13 mouse cellular contexts compared by ENCODE assay signal in genomic region chr6:37415505-37415904, GRCm38 (mm10). TPM values are rescaled to one million over a fixed set of nuclear protein-coding genes. Genes with fewer than 3 reads are reported as not detected.
DNase-seq lines count a peak whose midpoint lies in the region; ATAC-seq and TF ChIP-seq lines count a peak whose summit lies in the region.
"Had no signal": no experiment of that assay in that cellular context is flagged by ENCODE, and none has a peak within 500 bp of the region (broad histone marks: within the 10 kb centered on the region; RNA-seq: fewer than 3 reads in every experiment).

No protein-coding gene starts in this region.

- intact Hi-C loops in heart, postnatal 10 days (cut with DNase I), result no loop called here

- no peak for TF ChIP-seq CTCF in intestine, postnatal 0 days (IDR thresholded peaks at IDR 0.05; ENCODE audit: low read depth)

- H3K4me1 ChIP-seq in intestine, embryonic 14.5 days (replicated peaks; ENCODE audit: control insufficient read depth, insufficient read depth, low read length), result peaks cover 45% of the 10 kb centered on the region
- H3K4me1 ChIP-seq in intestine, postnatal 0 days (replicated peaks; ENCODE audit: control insufficient read depth, insufficient read depth, low read length), result peaks cover 7% of the 10 kb centered on the region
- peaks cover 39% of the 10 kb centered on the region for H3K4me1 ChIP-seq in embryonic facial prominence, embryonic 14.5 days (ENCODE audit: control insufficient read depth, insufficient read depth, low read length)
- H3K4me1 ChIP-seq in limb, embryonic 14.5 days (ENCODE audit: control insufficient read depth, insufficient read depth, low read length), result peaks cover 68% of the 10 kb centered on the region

- 0 out of 2 replicates have a peak, but pooled peaks cover 4% of the 10 kb centered on the region for H3K36me3 ChIP-seq in intestine, embryonic 14.5 days (ENCODE audit: control insufficient read depth, insufficient read depth, low read length)
- 0 out of 2 replicates have a peak, but pooled peaks cover 3% of the 10 kb centered on the region for H3K36me3 ChIP-seq in intestine, postnatal 0 days (ENCODE audit: control insufficient read depth, insufficient read depth)
- peaks cover 5% of the 10 kb centered on the region; the same call in 1 of the 2 replicates for H3K36me3 ChIP-seq in embryonic facial prominence, embryonic 14.5 days (ENCODE audit: control insufficient read depth, insufficient read depth, low read length)
- H3K36me3 ChIP-seq in limb, embryonic 14.5 days (ENCODE audit: control insufficient read depth, insufficient read depth, low read length), result 0 out of 2 replicates have a peak, but pooled peaks cover 6% of the 10 kb centered on the region

- TF ChIP-seq POLR2A in limb, embryonic 14.5 days (IDR thresholded peaks at IDR 0.05; ENCODE audit: borderline replicate concordance, extremely low read depth, insufficient read depth, insufficient read length), result no peak

- H3K4me3 ChIP-seq in intestine, embryonic 14.5 days (ENCODE audit: low read depth, low read length), result no peak overlapping the region
- H3K4me3 ChIP-seq in intestine, postnatal 0 days (ENCODE audit: low read depth, low read length), result no peak overlapping the region
- H3K4me3 ChIP-seq in embryonic facial prominence, embryonic 14.5 days (ENCODE audit: low read depth, low read length), result no peak overlapping the region
- no peak overlapping the region for H3K4me3 ChIP-seq in limb, embryonic 14.5 days (replicated peaks; ENCODE audit: low read length)
- H3K4me3 ChIP-seq: erythroblast, embryonic 14.5 days had no signal

- H3K27me3 ChIP-seq in intestine, embryonic 14.5 days (replicated peaks; ENCODE audit: control insufficient read depth, insufficient read depth, low read length), result no peaks in the 10 kb centered on the region
- no peaks in the 10 kb centered on the region for H3K27me3 ChIP-seq in intestine, postnatal 0 days (replicated peaks; ENCODE audit: control insufficient read depth, insufficient read depth, low read length)
- H3K27me3 ChIP-seq in embryonic facial prominence, embryonic 14.5 days (replicated peaks; ENCODE audit: control insufficient read depth, insufficient read depth, low read length), result no peaks in the 10 kb centered on the region
- no peaks in the 10 kb centered on the region for H3K27me3 ChIP-seq in limb, embryonic 14.5 days (ENCODE audit: control insufficient read depth, insufficient read depth, low read length)
- H3K27me3 ChIP-seq: Patski had no signal

- no peak for DNase-seq in intestine, embryonic 14.5 days (ENCODE audit: low spot score)
- no peak for DNase-seq in embryonic facial prominence, embryonic 14.5 days (ENCODE audit: low spot score)
- DNase-seq in heart, postnatal 10 days, result peak; percentile 39 to 44
- DNase-seq in limb, embryonic 14.5 days (ENCODE audit: low spot score), result no peak
- no peak for DNase-seq in right cerebral cortex, postnatal 4 days
- no peak for DNase-seq in yolk sac, embryonic 10.5 days (ENCODE audit: low spot score)
- DNase-seq: adrenal gland, adult 2 months; cerebellum, postnatal 36 days; thymus, postnatal 4 days had no signal

- no peak overlapping the region for H3K9ac ChIP-seq in intestine, embryonic 14.5 days (ENCODE audit: low read length)
- H3K9ac ChIP-seq in intestine, postnatal 0 days (ENCODE audit: low read depth, low read length), result no peak overlapping the region
- H3K9ac ChIP-seq in embryonic facial prominence, embryonic 14.5 days (ENCODE audit: low read depth, low read length), result no peak overlapping the region
- H3K9ac ChIP-seq in limb, embryonic 14.5 days (ENCODE audit: low read depth, low read length, severe bottlenecking), result no peak overlapping the region

- no peaks in the 10 kb centered on the region for H3K9me3 ChIP-seq in intestine, embryonic 14.5 days (ENCODE audit: control insufficient read depth, low read length)
- no peaks in the 10 kb centered on the region for H3K9me3 ChIP-seq in intestine, postnatal 0 days (ENCODE audit: control insufficient read depth)
- no peaks in the 10 kb centered on the region for H3K9me3 ChIP-seq in embryonic facial prominence, embryonic 14.5 days (ENCODE audit: control insufficient read depth, low read length)
- H3K9me3 ChIP-seq in limb, embryonic 14.5 days (ENCODE audit: control insufficient read depth, low read length), result no peaks in the 10 kb centered on the region

- no peak for ATAC-seq in intestine, embryonic 14.5 days (replicated peaks; ENCODE audit: low FRiP score, low TSS enrichment, low read depth)
- no peak for ATAC-seq in intestine, postnatal 0 days
- no peak for ATAC-seq in embryonic facial prominence, embryonic 14.5 days (ENCODE audit: low read depth)
- ATAC-seq in limb, embryonic 14.5 days (ENCODE audit: low FRiP score, low read depth), result no peak
- ATAC-seq: midbrain, embryonic 16.5 days; Patski had no signal

- WGBS in intestine, embryonic 14.5 days, result 42% methylated on average over 6 of the region's 6 CpGs
- 65% methylated on average over 6 of the region's 6 CpGs for WGBS in intestine, postnatal 0 days
- 71% methylated on average over 6 of the region's 6 CpGs for WGBS in embryonic facial prominence, embryonic 14.5 days
- 60% methylated on average over 6 of the region's 6 CpGs for WGBS in limb, embryonic 14.5 days

- H3K4me2 ChIP-seq in intestine, embryonic 14.5 days (ENCODE audit: low read length), result no peak overlapping the region
- H3K4me2 ChIP-seq in intestine, postnatal 0 days (replicated peaks; ENCODE audit: low read depth), result no peak overlapping the region
- no peak overlapping the region for H3K4me2 ChIP-seq in embryonic facial prominence, embryonic 14.5 days (ENCODE audit: low read depth, low read length)
- H3K4me2 ChIP-seq in limb, embryonic 14.5 days (replicated peaks; ENCODE audit: low read depth, low read length, severe bottlenecking), result no peak overlapping the region

- peak overlapping the region; percentile 64 for H3K27ac ChIP-seq in intestine, embryonic 14.5 days (ENCODE audit: low read depth)
- H3K27ac ChIP-seq in intestine, postnatal 0 days (ENCODE audit: low read depth, low read length), result no peak overlapping the region
- peak overlapping the region; percentile 74 for H3K27ac ChIP-seq in embryonic facial prominence, embryonic 14.5 days (replicated peaks; ENCODE audit: low read depth, low read length)
- H3K27ac ChIP-seq in limb, embryonic 14.5 days (replicated peaks; ENCODE audit: low read depth, low read length), result peak overlapping the region; percentile 76

RNA-seq across cellular contexts. Expression of gene Creb3l2, which starts 26.4 kb away (rescaled TPM):
- polyA plus RNA-seq in intestine, embryonic 14.5 days (2014; fragmentation: Nextera tagmentation; extraction: Ambion mirVana), result 22.9 and 23.9 TPM in 2 replicates
- 9.9 and 10.0 TPM in 2 replicates for polyA plus RNA-seq in intestine, postnatal 0 days (2015; fragmentation: Nextera tagmentation; extraction: Ambion mirVana)
- 34.5 and 35.3 TPM in 2 replicates for polyA plus RNA-seq in embryonic facial prominence, embryonic 14.5 days (2014; fragmentation: Nextera tagmentation; extraction: Ambion mirVana)
- total RNA-seq in heart, postnatal 10 days (2021), result 10 to 100 TPM; 40.0 to 42.0 TPM
- 51.7 and 60.1 TPM in 2 replicates for polyA plus RNA-seq in limb, embryonic 14.5 days (2012; rRNA removed)
- 44.4 and 48.2 TPM in 2 replicates for polyA plus RNA-seq in limb, embryonic 14.5 days (2014; fragmentation: Nextera tagmentation; extraction: Ambion mirVana)

Comparison
In these comparisons a context has a peak if more than half of its experiments do, and no peak if none do; other contexts are left out.
1. DNase-seq: peak in heart, postnatal 10 days (2 of 2); none in intestine, embryonic 14.5 days (single experiment), embryonic facial prominence, embryonic 14.5 days (single experiment), limb, embryonic 14.5 days (single experiment), right cerebral cortex, postnatal 4 days (single experiment) and yolk sac, embryonic 10.5 days (single experiment).